Mouse (Mus musculus): ENCODE measurements around the gene Mindy3. TPM values are rescaled to one million over a fixed set of nuclear protein-coding genes. Genes with fewer than 3 reads are reported as not detected.

Mindy3 gene
- polyA plus RNA-seq, 1 experiment from 2014 or later: 21.6 TPM

DNA sequence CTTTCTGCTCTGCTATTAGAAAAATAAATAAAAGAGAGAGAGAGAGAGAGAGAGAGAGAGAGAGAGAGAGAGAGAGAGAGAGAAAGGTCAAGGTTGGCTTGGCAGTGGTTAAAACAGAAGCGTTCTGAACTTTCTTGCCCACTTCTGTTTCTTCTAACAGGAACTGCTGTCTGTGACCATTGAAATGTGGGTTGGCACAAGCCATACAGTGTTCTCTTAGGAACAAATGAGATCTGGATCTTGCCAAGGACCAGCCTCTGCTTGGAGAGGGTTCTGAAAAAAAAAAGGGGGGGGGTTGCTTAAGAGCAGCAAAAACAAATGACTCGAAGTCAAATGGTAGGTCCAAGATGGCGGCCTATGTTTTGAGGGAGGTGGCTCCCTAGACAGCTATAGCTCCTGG, 100.6 kb downstream of the Mindy3 start:
- Histone ChIP-seq H3K4me1 (ENCODE audit: control insufficient read depth, insufficient read depth, low read length) (0 out of 2 replicates have a peak, but pooled peaks cover 4% of the 10 kb centered on the region), H3K4me2 (ENCODE audit: low read depth, low read length) (no peak overlapping the region), H3K4me3 (ENCODE audit: low read length) (no peak overlapping the region), H3K27me3 (replicated peaks; ENCODE audit: control insufficient read depth, insufficient read depth, low read length) (no peaks in the 10 kb centered on the region), H3K9me3 (ENCODE audit: control insufficient read depth, low read length) (no peaks in the 10 kb centered on the region), H3K36me3 (ENCODE audit: control insufficient read depth, insufficient read depth, low read length) (no peaks in the 10 kb centered on the region), H3K9ac (ENCODE audit: low read depth, low read length) (no peak overlapping the region), H3K27ac (ENCODE audit: low read length) (no peak overlapping the region)
- 95% methylated on average over 3 of the region's 3 CpGs for WGBS
- ATAC-seq: no peak

DNA sequence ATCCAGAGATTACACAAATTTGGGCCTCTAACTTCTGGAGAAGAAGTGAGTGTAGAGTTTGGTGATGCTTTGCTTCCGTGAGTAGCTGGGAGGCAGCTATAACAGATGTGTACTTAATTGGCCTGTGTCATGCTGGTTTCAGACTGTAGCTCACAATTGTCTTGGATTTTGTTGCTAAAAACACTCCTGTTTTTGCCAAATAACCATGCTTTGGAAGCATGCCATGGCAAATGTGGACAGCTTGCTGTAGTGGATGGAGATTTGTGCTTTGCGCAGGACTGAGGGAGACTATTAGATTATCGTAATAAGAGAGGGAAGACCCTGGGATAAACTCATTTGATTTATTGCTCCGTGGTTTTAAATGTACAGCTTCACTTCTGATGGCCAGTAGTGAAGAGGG, 101.2 kb downstream of the Mindy3 start:
- WGBS: 72% methylated on average over 4 of the region's 4 CpGs

DNA sequence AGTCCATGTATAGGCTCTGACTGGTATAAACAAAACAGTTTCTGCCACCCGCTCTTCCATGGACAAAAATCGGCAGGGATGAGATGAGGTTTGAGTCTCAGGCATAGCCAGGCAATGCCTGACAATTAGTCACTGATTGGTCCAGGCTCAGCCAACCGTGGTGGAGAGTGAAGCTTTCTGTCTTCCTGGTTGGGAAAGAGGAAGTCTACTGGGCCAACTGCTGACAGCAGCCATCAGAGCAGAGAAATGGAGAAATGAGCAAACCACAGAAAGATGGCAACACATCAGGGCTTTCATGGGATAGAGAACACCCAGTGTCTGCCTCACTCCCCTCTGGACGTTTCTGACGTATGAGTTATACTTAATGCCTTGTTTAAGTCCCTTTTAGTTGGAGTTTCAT, 101.9 kb downstream of the Mindy3 start:
- Histone ChIP-seq H3K27me3 (replicated peaks; ENCODE audit: control insufficient read depth, insufficient read depth, low read length) (no peaks in the 10 kb centered on the region), H3K9me3 (ENCODE audit: control insufficient read depth, low read length) (no peaks in the 10 kb centered on the region), H3K27ac (ENCODE audit: low read length) (no peak overlapping the region), H3K4me2 (ENCODE audit: low read depth, low read length) (no peak overlapping the region), H3K36me3 (ENCODE audit: control insufficient read depth, insufficient read depth, low read length) (no peaks in the 10 kb centered on the region), H3K4me3 (ENCODE audit: low read length) (no peak overlapping the region), H3K9ac (ENCODE audit: low read depth, low read length) (no peak overlapping the region), H3K4me1 (ENCODE audit: control insufficient read depth, insufficient read depth, low read length) (0 out of 2 replicates have a peak, but pooled peaks cover 4% of the 10 kb centered on the region)
- 74% methylated on average over 5 of the region's 5 CpGs for WGBS
- ATAC-seq: no peak

More for the DNA sequence above, 101.2 kb downstream of the Mindy3 start:
- Histone ChIP-seq H3K4me1 (ENCODE audit: control insufficient read depth, insufficient read depth, low read length) (0 out of 2 replicates have a peak, but pooled peaks cover 4% of the 10 kb centered on the region), H3K27me3 (replicated peaks; ENCODE audit: control insufficient read depth, insufficient read depth, low read length) (no peaks in the 10 kb centered on the region), H3K9ac (ENCODE audit: low read depth, low read length) (no peak overlapping the region), H3K4me3 (ENCODE audit: low read length) (no peak overlapping the region), H3K27ac (ENCODE audit: low read length) (no peak overlapping the region), H3K36me3 (ENCODE audit: control insufficient read depth, insufficient read depth, low read length) (no peaks in the 10 kb centered on the region), H3K4me2 (ENCODE audit: low read depth, low read length) (no peak overlapping the region), H3K9me3 (ENCODE audit: control insufficient read depth, low read length) (no peaks in the 10 kb centered on the region)
- no peak for ATAC-seq

DNA sequence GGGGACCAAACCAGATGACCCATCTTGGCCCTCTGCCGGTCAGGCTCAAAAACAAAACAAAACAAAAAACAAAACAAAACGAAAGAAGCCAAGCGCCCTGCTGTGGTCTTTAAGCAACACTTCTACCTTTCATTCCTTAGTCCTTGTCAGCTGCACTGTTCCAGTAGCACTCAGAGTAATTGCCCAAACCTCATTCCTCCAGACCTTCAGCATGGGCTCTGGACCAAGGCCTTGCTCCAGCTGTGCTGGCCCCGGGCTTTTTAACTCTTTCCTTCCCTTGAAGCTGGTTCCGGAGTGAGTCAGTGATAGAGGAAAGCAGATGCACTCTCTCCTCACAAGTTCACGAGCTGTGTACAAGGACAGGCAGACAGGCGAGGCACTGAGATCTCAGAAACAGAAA, 102.9 kb downstream of the Mindy3 start:
- H3K4me2 ChIP-seq (ENCODE audit: low read depth, low read length): no peak overlapping the region
- peak; percentile 42; the same call in 1 of the 2 replicates for ATAC-seq
- H3K9ac ChIP-seq (ENCODE audit: low read depth, low read length): no peak overlapping the region
- 0 out of 2 replicates have a peak, but pooled peaks cover 4% of the 10 kb centered on the region for H3K4me1 ChIP-seq (ENCODE audit: control insufficient read depth, insufficient read depth, low read length)
- no peak overlapping the region for H3K27ac ChIP-seq (ENCODE audit: low read length)
- H3K9me3 ChIP-seq (ENCODE audit: control insufficient read depth, low read length): no peaks in the 10 kb centered on the region
- H3K4me3 ChIP-seq (ENCODE audit: low read length): no peak overlapping the region
- WGBS: 33% methylated on average over 7 of the region's 7 CpGs
- H3K27me3 ChIP-seq (replicated peaks; ENCODE audit: control insufficient read depth, insufficient read depth, low read length): no peaks in the 10 kb centered on the region
- no peaks in the 10 kb centered on the region for H3K36me3 ChIP-seq (ENCODE audit: control insufficient read depth, insufficient read depth, low read length)

DNA sequence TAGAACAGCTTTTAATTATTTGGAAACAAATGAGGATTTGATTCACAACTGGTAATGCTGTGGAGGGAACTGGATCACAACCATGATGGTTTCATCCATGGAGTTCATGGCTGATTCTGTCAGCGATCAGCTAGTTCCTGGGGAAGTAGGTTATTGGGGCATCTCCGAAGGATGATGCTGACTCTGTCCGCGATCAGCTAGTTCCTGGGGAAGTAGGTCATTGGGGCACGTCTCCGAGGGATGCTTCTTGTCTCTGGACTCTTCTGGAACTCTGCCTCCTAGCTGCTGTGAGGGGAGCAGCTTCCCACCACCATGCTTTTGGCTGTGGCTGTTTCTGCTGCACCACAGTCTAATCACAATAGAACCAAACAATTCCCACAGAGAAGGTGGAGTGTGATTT, 105.2 kb downstream of the Mindy3 start:
- WGBS: 75% methylated on average over 6 of the region's 6 CpGs
- Histone ChIP-seq H3K4me1 (ENCODE audit: control insufficient read depth, insufficient read depth, low read length) (0 out of 2 replicates have a peak, but pooled peaks cover 4% of the 10 kb centered on the region), H3K27ac (ENCODE audit: low read length) (no peak overlapping the region), H3K36me3 (ENCODE audit: control insufficient read depth, insufficient read depth, low read length) (no peaks in the 10 kb centered on the region), H3K9me3 (ENCODE audit: control insufficient read depth, low read length) (no peaks in the 10 kb centered on the region), H3K27me3 (replicated peaks; ENCODE audit: control insufficient read depth, insufficient read depth, low read length) (no peaks in the 10 kb centered on the region), H3K9ac (ENCODE audit: low read depth, low read length) (no peak overlapping the region), H3K4me2 (ENCODE audit: low read depth, low read length) (no peak overlapping the region), H3K4me3 (ENCODE audit: low read length) (no peak overlapping the region)
- ATAC-seq: no peak

DNA sequence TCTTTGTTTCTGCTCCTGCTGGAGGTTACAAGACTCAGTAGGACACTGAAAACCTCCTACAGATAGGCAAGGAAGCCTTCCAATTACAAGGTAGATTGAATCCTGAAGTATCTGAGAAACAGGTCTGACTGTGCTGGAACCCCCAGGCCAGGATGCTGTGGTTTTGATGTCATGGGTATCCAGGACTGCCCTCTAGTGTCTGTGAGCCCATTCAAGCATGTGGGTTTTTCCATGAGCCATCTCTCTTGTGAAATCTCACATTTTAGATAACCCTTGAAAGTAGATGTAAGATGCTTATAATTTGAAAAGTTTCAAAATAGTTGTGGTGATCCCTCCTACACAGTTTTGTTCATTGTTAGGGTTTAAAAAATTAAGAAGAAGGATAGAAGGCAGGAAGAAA, 110.8 kb downstream of the Mindy3 start:
- no peak overlapping the region for H3K4me3 ChIP-seq (ENCODE audit: low read length)
- H3K4me2 ChIP-seq (ENCODE audit: low read depth, low read length): no peak overlapping the region
- H3K4me1 ChIP-seq (ENCODE audit: control insufficient read depth, insufficient read depth, low read length): no peaks in the 10 kb centered on the region; the same call in 1 of the 2 replicates
- no peak overlapping the region for H3K9ac ChIP-seq (ENCODE audit: low read depth, low read length)
- no peaks in the 10 kb centered on the region for H3K36me3 ChIP-seq (ENCODE audit: control insufficient read depth, insufficient read depth, low read length)
- ATAC-seq: no peak
- H3K27ac ChIP-seq (ENCODE audit: low read length): no peak overlapping the region
- H3K9me3 ChIP-seq (ENCODE audit: control insufficient read depth, low read length): no peaks in the 10 kb centered on the region
- no peaks in the 10 kb centered on the region for H3K27me3 ChIP-seq (replicated peaks; ENCODE audit: control insufficient read depth, insufficient read depth, low read length)

DNA sequence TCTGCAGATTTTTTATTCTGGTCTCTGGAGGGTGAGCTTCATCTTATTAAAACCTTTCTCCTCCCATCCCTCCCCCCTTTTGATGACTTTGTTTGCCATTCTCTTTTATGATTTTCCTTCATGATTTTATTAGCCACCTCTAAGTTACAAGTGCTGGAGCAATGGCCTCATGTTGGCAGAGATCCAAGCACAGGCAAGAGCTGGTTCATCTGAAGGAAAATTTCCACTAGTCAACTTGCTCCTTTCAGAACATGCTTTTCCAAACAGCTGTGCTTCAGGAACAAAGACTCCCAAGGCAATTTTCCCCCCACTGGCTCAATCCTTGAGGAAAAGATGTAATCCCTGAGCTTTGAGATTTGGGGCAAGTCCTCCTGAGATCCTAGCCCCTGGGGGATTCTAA, 112.0 kb downstream of the Mindy3 start:
- no peaks in the 10 kb centered on the region for H3K9me3 ChIP-seq (ENCODE audit: control insufficient read depth, low read length)
- H3K4me3 ChIP-seq (ENCODE audit: low read length): no peak overlapping the region
- no peak overlapping the region for H3K27ac ChIP-seq (ENCODE audit: low read length)
- no peak overlapping the region for H3K9ac ChIP-seq (ENCODE audit: low read depth, low read length)
- H3K4me2 ChIP-seq (ENCODE audit: low read depth, low read length): no peak overlapping the region
- ATAC-seq: peak; percentile 23; the same call in 1 of the 2 replicates
- no peaks in the 10 kb centered on the region for H3K36me3 ChIP-seq (ENCODE audit: control insufficient read depth, insufficient read depth, low read length)
- H3K4me1 ChIP-seq (ENCODE audit: control insufficient read depth, insufficient read depth, low read length): no peaks in the 10 kb centered on the region; the same call in 1 of the 2 replicates
- no peaks in the 10 kb centered on the region for H3K27me3 ChIP-seq (replicated peaks; ENCODE audit: control insufficient read depth, insufficient read depth, low read length)

DNA sequence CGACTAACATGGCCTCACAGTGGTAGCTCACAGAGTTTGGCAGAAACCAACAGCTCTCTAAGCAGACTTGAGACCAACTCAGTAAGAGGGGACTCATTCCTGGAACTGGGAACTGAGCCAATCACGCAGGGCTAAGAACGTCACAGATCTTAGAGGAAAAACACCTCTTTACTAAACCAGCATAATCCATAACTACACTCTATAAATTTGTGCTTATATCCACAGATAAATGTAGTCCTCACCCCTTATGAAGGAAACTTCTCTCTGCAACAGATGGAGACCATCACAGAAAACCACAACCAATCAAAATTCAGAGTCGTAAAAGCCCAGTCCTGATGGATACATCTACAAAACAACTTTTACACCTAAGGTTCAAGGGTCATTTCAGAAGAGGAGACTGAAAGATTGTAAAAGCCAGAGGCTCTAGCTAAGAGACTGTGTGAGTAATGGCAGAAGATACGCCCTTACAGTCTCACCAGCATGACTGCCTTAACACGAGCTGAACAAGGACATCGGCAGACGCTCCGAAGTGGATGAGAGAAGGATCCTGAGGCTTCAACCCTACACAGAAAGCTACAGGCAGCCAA, 114.1 kb downstream of the Mindy3 start:
- WGBS: 59% methylated on average over 9 of the region's 9 CpGs
- H3K4me3 ChIP-seq (ENCODE audit: low read length): no peak overlapping the region

DNA sequence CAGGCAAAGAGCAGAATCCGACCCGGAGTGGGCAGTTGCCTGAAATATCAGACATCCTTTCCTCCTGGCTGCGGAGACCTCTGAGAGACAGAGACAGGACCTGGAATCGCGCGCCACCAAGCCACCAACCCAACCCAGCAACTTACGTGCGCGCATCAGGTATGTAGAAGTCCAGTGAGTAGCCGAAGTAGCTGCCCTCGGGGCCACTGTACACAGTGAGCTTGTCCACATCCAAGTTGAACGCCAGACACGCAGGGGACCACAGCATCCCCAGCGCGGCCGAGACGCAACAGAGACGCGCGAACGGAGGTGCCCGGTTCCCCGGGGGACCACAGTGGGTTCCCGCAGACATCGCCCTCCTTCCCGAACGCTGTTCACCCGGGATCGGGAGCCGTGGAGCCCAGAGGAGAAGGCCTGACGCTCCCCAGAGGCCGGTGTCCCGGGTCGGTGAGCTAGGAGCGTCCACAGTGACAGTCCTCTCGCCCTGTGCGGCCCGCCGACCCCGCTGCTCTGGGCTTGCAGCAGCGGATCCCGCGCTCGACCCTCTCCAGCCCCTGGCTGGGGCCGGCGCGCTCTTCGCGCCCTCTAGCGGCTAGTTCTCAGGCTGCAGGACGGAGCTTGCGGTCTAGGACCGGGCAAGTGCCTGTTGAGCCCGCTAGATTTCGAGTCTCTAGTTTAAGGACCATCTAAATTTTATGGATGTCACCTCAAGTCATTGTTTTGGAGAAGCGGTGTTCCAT, 117.7 kb downstream of the Mindy3 start, which contains the start of gene Itga8:
TSS of gene Itga8 (minus strand) at position 492 of the 740 bp plus-strand sequence.
- H3K36me3 ChIP-seq (ENCODE audit: control insufficient read depth, insufficient read depth, low read length): no peaks in the 10 kb centered on the region
- peak within 1 kb of the TSS; percentile 73 for H3K4me3 ChIP-seq (ENCODE audit: low read length)
- H3K27me3 ChIP-seq (replicated peaks; ENCODE audit: control insufficient read depth, insufficient read depth, low read length): peaks cover 4% of the 10 kb centered on the region; the same call in 1 of the 2 replicates
- H3K9ac ChIP-seq (ENCODE audit: low read depth, low read length): peak within 1 kb of the TSS; percentile 81
- H3K4me1 ChIP-seq (ENCODE audit: control insufficient read depth, insufficient read depth, low read length): 0 out of 2 replicates have a peak, but pooled peaks cover 3% of the 10 kb centered on the region
- H3K9me3 ChIP-seq (ENCODE audit: control insufficient read depth, low read length): no peaks in the 10 kb centered on the region
- H3K4me2 ChIP-seq (ENCODE audit: low read depth, low read length): peak within 1 kb of the TSS; percentile 92
- peak; percentile 96 for ATAC-seq
- peak within 1 kb of the TSS; percentile 41 for H3K27ac ChIP-seq (ENCODE audit: low read length)
- WGBS: under 1% methylated on average over 50 of the region's 56 CpGs

More for the DNA sequence above, 114.1 kb downstream of the Mindy3 start:
- no peaks in the 10 kb centered on the region for H3K36me3 ChIP-seq (ENCODE audit: control insufficient read depth, insufficient read depth, low read length)
- peaks cover 4% of the 10 kb centered on the region; the same call in 1 of the 2 replicates for H3K27me3 ChIP-seq (replicated peaks; ENCODE audit: control insufficient read depth, insufficient read depth, low read length)
- no peak overlapping the region for H3K9ac ChIP-seq (ENCODE audit: low read depth, low read length)
- H3K27ac ChIP-seq (ENCODE audit: low read length): no peak overlapping the region
- peak; percentile 49 for ATAC-seq
- H3K4me2 ChIP-seq (ENCODE audit: low read depth, low read length): no peak overlapping the region
- H3K4me1 ChIP-seq (ENCODE audit: control insufficient read depth, insufficient read depth, low read length): peaks cover 3% of the 10 kb centered on the region; the same call in 1 of the 2 replicates
- no peaks in the 10 kb centered on the region for H3K9me3 ChIP-seq (ENCODE audit: control insufficient read depth, low read length)
